Comparison of ENCODE assay signal across 23 mouse cellular contexts in genomic region chr3:16751764-16752485, GRCm38 (mm10).
DNase-seq lines count a peak whose midpoint lies in the region; ATAC-seq and TF ChIP-seq lines count a peak whose summit lies in the region.
"Had no signal": no experiment of that assay in that cellular context is flagged by ENCODE, and none has a peak within 500 bp of the region (broad histone marks: within the 10 kb centered on the region; RNA-seq: fewer than 3 reads in every experiment).

No protein-coding gene starts in this region.

- H3K9me3 ChIP-seq in ES-E14 (ENCODE audit: control insufficient read depth, insufficient read depth, low read depth, low read length) = no peaks in the 10 kb centered on the region
- H3K9me3 ChIP-seq: embryonic facial prominence, embryonic 15.5 days; forebrain, embryonic 10.5 days; forebrain, embryonic 12.5 days had no signal

- ATAC-seq in megakaryocyte, adult 5-6 weeks (ENCODE audit: poor library complexity, severe bottlenecking) = no peak
- ATAC-seq: forebrain, embryonic 14.5 days; forebrain, embryonic 16.5 days had no signal

- H3K36me3 ChIP-seq in ES-E14 (ENCODE audit: control insufficient read depth, insufficient read depth, low read length, poor library complexity, severe bottlenecking) = peaks cover 3% of the 10 kb centered on the region; the same call in 1 of the 2 replicates
- H3K36me3 ChIP-seq: embryonic facial prominence, embryonic 13.5 days; embryonic facial prominence, embryonic 15.5 days; forebrain, embryonic 10.5 days; forebrain, embryonic 12.5 days had no signal

- in situ Hi-C loops in ES-E14 (cut with MboI; ENCODE audit: low sequenced_read_pairs in 2 of 2, unreplicated experiment in 2 of 2) = no loop called here

- DNase-seq in kidney, adult 9 months = peak; percentile 52
- no peak for DNase-seq in kidney, postnatal 25 days
- DNase-seq in ES-E14 (ENCODE audit: low read depth, low spot score) (peak; percentile 27), ZHBTc4 (ENCODE audit: low read depth, low spot score) (peak; percentile 72)
- DNase-seq in retina, embryonic 14.5 days (ENCODE audit: low spot score) = no peak
- DNase-seq: adrenal gland, adult 2 months; adrenal gland, postnatal 10 days; adrenal gland, postnatal 25 days; cerebellum, adult 11 months; cerebellum, adult 18-20 months; cerebellum, adult 8-10 months; cerebellum, adult 9-11 months; cerebellum, postnatal 14 days; cerebellum, postnatal 36 days; embryo, embryonic 11 days had no signal

- no peak overlapping the region; the same call in 1 of the 2 replicates for H3K27ac ChIP-seq in ES-E14 (ENCODE audit: insufficient read depth, low read depth, low read length, poor library complexity, severe bottlenecking)
- H3K27ac ChIP-seq: embryonic facial prominence, embryonic 13.5 days; embryonic facial prominence, embryonic 15.5 days; forebrain, embryonic 10.5 days; forebrain, embryonic 12.5 days had no signal

- no peak overlapping the region for H3K9ac ChIP-seq in ES-E14 (ENCODE audit: insufficient read depth, low read depth, low read length, poor library complexity, severe bottlenecking)
- H3K9ac ChIP-seq: embryonic facial prominence, embryonic 13.5 days; embryonic facial prominence, embryonic 15.5 days; forebrain, embryonic 12.5 days had no signal

- peaks cover 2 to 5% of the 10 kb centered on the region in 2 experiments; a peak in 1 of 4 replicates for H3K4me1 ChIP-seq in ES-E14 (ENCODE audit: control insufficient read depth in 2 of 2, insufficient read depth in 2 of 2, low read length in 2 of 2, poor library complexity in 1 of 2)
- H3K4me1 ChIP-seq: embryonic facial prominence, embryonic 13.5 days; embryonic facial prominence, embryonic 15.5 days; forebrain, embryonic 10.5 days; forebrain, embryonic 12.5 days had no signal

- no peak overlapping the region for H3K4me3 ChIP-seq in ES-E14 (ENCODE audit: insufficient read depth in 1 of 2, low read depth in 1 of 2, low read length in 2 of 2, poor library complexity in 1 of 2, severe bottlenecking in 1 of 2)
- H3K4me3 ChIP-seq: embryonic facial prominence, embryonic 13.5 days; embryonic facial prominence, embryonic 15.5 days; erythroblast, embryonic 14.5 days; forebrain, embryonic 10.5 days; forebrain, embryonic 12.5 days had no signal

TF ChIP-seq in ES-E14, 5 proteins besides CTCF, POLR2A, EP300 and RAD21:
- TF ChIP-seq CHD2 (IDR thresholded peaks at IDR 0.05; ENCODE audit: low read depth, low read length) = no peak
- TF ChIP-seq ZNF384 (IDR thresholded peaks at IDR 0.05; ENCODE audit: low read depth, low read length) = peak; percentile 94
- no peak for TF ChIP-seq MAFK (IDR thresholded peaks at IDR 0.05; ENCODE audit: insufficient read depth, low read depth, low read length)
- TF ChIP-seq ZC3H11A (IDR thresholded peaks at IDR 0.05; ENCODE audit: borderline replicate concordance, low read depth, low read length) = no peak

Comparison
In these comparisons a context has a peak if more than half of its experiments do, and no peak if none do; other contexts are left out.
1. DNase-seq: peak in kidney, adult 9 months (single experiment), ES-E14 (single experiment) and ZHBTc4 (single experiment); none in kidney, postnatal 25 days (0 of 2) and retina, embryonic 14.5 days (single experiment).